Mouse (Mus musculus): ENCODE measurements around the gene Ep400. TPM values are rescaled to one million over a fixed set of nuclear protein-coding genes. Genes with fewer than 3 reads are reported as not detected.

The Ep400 gene
- polyA plus RNA-seq, 1 experiment from 2014 or later: 70.9 TPM

DNA sequence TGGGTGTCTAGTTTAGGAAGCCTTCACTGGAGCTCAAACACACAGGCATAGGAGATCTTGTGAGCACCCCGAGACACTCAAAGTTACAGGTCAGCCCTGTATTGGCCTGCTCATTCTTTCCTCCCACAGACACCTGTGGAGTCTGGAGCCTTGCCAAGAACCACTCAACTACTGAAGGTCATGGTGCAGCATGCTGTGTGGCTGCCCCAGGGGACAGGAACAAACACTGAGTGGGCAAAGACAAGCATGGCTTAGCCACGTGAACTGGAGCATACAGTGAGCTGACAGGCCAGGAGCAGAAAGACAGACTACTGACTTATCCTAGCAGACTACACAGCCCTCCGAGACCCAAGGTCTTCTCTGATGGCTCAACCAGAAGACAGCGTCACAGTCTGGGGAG is 27.2 kb upstream of the Ep400 start:
- Histone ChIP-seq H3K4me3 (replicated peaks) (no peak overlapping the region), H3K36me3 (replicated peaks) (peaks cover 90% of the 10 kb centered on the region), H3K27ac (no peak overlapping the region), H3K4me1 (no peaks in the 10 kb centered on the region), H3K9me3 (no peaks in the 10 kb centered on the region), H3K4me2 (no peak overlapping the region), H3K9ac (no peak overlapping the region), H3K27me3 (no peaks in the 10 kb centered on the region)
- 80% methylated on average over 4 of the region's 4 CpGs for WGBS
- no peak for ATAC-seq (ENCODE audit: low FRiP score)

DNA sequence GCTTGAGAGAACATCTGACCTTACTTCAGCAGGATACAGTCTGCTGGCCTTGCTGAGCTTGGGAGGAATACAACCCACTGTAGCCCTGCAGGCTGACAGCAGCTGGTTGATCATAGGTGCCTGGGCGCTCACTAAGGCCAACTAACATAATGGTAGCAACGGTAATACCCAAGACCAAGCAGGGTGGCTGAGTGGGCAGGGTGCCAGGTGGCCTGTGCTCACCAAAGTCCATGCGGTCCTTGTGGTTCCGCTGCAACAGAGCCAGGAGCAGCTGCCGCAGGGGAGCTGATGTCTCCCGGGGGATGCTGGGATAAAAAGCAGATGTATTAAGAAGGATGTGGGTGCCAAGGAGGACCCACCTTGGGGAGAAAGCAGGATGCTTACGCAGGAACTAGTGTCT is 23.8 kb upstream of the Ep400 start:
- no peak for ATAC-seq (ENCODE audit: low FRiP score)
- WGBS: 99% methylated on average over 7 of the region's 7 CpGs
- Histone ChIP-seq H3K27me3 (no peaks in the 10 kb centered on the region), H3K27ac (no peak overlapping the region), H3K4me1 (no peaks in the 10 kb centered on the region), H3K4me2 (no peak overlapping the region), H3K9me3 (no peaks in the 10 kb centered on the region), H3K36me3 (replicated peaks) (peaks cover 100% of the 10 kb centered on the region), H3K9ac (no peak overlapping the region), H3K4me3 (replicated peaks) (no peak overlapping the region)

DNA sequence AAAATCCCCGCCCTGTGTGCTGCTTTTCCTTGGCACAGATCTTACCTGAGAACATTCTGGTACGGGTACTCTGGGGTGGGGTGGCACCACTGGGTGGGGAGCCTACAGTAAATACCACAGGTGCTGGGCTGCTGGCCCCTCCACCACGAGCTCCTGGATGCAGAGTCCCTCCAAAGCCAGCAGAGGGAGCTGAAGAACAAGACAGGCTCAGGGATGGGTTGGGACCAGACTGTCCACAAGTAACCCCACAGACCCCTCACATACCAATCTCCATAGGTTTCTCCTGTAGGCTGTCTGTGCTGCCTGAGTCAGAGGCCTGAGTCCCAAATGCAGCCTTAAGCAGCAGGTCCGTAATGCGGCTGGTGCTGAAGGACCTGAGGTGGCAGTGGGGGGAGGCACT is 18.2 kb upstream of the Ep400 start:
- Histone ChIP-seq H3K4me3 (replicated peaks) (no peak overlapping the region), H3K36me3 (replicated peaks) (peaks cover 92% of the 10 kb centered on the region), H3K4me1 (no peaks in the 10 kb centered on the region), H3K9ac (no peak overlapping the region), H3K27ac (no peak overlapping the region), H3K27me3 (no peaks in the 10 kb centered on the region), H3K9me3 (no peaks in the 10 kb centered on the region), H3K4me2 (no peak overlapping the region)
- 61% methylated on average over 5 of the region's 5 CpGs for whole genome bisulfite sequencing
- ATAC-seq (ENCODE audit: low FRiP score): peak; percentile 63

DNA sequence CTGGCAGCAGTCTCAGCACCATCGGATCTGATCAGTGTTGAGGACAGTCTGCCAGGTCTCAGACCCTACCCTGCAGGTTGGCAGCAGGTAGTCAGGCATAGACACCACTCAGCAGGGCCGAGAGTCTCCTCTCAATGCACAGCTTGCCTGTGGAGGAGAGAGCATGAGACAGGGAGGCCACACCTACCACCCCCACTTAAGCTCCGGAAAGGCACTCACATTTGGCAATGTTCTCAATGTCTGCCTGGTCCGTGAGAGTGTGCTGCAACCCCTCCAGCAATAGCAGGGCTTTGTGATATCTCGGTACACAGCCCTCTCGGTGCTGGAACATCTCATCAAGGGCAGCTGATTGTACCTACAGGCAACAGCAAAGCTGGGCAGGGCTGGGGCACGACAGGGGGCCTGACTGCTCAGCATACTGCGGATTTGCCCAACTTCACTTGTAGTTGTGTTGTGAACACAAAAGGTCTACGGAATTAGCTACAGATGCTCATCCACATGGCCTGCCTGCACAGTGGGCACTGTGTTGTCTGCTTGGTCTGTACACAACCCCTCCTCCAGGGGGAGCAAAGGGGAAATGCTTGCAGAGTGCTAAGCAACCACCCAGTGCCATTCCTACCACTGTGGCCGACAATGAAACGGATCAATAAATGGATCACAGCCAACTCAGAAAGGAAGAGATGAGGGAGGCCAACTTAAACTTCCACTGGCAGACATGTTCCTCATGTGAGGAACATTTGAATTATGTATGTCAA is 15.7 kb upstream of the Ep400 start:
- H3K4me3 ChIP-seq (replicated peaks): no peak overlapping the region
- H3K9me3 ChIP-seq: no peaks in the 10 kb centered on the region
- WGBS: 82% methylated on average over 11 of the region's 11 CpGs
- H3K27me3 ChIP-seq: no peaks in the 10 kb centered on the region
- no peak overlapping the region for H3K4me2 ChIP-seq
- ATAC-seq (ENCODE audit: low FRiP score): no peak
- no peak overlapping the region for H3K9ac ChIP-seq
- H3K27ac ChIP-seq: no peak overlapping the region
- H3K36me3 ChIP-seq (replicated peaks): peaks cover 67% of the 10 kb centered on the region
- peaks cover under 1% of the 10 kb centered on the region; the same call in 1 of the 2 replicates for H3K4me1 ChIP-seq

DNA sequence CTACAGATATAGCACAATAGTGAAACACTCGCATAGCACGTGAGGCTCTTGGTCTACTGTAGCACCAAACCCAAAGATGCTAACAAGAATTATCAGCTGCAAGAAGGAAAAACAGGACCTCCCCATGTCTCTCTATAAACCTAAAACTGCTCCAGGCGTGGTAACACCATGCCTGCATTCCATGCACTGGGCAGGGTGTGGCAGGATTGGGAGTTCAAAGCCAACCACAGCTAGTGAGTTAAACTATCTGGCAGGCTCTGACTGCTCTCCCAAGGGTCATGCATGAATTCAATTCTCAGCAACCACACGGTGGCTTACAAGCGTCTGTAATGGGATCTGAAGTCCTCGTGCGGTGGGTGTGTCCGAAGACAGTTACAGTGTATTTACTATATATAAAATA is 12.6 kb upstream of the Ep400 start:
- Histone ChIP-seq H3K4me2 (no peak overlapping the region), H3K4me1 (peaks cover 23% of the 10 kb centered on the region), H3K36me3 (replicated peaks) (peaks cover 38% of the 10 kb centered on the region), H3K27me3 (no peaks in the 10 kb centered on the region), H3K9ac (no peak overlapping the region), H3K9me3 (no peaks in the 10 kb centered on the region), H3K27ac (no peak overlapping the region), H3K4me3 (replicated peaks) (no peak overlapping the region)
- WGBS: 79% methylated on average over 8 of the region's 8 CpGs
- ATAC-seq (ENCODE audit: low FRiP score): no peak

DNA sequence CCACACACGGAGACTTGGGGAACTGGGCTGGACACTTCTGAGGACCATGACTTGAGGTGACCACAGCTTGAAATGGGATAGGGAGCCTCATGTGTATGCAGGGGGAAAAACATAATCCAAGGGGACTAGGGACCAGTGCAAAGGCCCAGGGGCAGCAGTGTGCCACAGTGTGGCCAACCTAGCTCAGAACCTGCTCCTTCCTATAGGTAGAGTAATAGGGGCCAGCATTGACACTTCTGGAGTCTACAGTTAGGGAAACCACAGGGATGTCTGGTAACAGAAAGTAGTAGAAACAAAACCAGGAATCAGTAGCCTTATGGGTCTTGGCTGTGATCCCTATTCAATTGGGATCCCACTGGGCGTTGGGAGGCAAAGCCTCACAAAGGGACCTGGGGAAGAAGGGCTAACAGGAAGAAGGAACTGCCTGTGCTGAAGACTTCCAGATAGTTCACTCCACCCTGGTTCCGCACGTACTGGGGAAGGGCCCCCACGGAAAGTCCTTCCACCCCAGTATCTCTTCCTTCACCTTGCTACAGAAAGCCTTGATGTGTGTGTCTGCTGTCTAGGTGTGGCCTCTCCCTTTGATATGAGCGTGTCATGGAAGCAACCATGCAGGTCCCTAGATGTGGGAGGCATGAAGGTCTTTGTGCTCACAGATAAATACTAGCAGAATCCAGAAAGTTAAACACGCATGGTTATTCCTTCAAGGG is 11.2 kb upstream of the Ep400 start:
- Histone ChIP-seq H3K27me3 (no peaks in the 10 kb centered on the region), H3K9me3 (no peaks in the 10 kb centered on the region), H3K4me3 (replicated peaks) (no peak overlapping the region), H3K27ac (no peak overlapping the region), H3K36me3 (replicated peaks) (peaks cover 37% of the 10 kb centered on the region), H3K4me1 (peaks cover 23% of the 10 kb centered on the region), H3K9ac (no peak overlapping the region), H3K4me2 (no peak overlapping the region)
- WGBS: 88% methylated on average over 7 of the region's 7 CpGs
- no peak for ATAC-seq (ENCODE audit: low FRiP score)

DNA sequence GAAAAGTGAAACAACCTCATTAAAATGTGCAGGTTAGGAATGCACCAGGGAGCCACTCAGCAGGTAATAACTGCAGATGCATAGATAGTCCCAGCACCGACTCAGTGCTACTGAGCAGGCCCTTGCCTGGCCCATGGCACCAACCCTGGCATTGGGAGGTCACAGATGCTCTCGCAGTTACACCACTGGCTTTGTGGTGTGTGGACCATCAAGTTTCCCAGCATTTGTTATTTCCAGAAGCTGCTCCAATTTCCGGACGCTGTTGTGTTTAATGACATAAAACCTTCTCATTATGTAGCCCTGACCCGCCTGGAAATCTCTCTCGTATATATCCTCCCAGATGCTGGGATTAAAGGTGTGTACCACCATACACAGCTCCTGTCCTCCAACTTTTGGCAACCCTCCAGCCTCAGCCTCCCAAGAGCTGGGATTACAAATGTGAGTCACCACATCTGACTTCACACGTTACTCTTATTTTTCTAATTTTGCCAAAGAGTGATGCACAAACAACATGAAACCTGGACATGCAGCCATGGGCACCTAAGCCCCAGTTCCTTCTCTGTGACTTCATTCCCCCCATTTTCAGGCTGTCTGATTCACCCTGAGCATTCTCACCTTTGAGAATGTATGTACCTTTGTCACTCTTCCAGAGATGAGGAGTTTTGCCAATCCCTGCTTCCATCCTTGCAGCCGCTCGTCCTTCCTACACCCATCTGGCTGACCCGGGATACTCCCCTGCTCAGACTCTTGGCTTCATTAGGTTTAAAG is 10.4 kb upstream of the Ep400 start:
- peak; percentile 75 for ATAC-seq (ENCODE audit: low FRiP score)
- peaks cover 23% of the 10 kb centered on the region for H3K4me1 ChIP-seq
- H3K4me3 ChIP-seq (replicated peaks): peak overlapping the region; percentile 81
- H3K9me3 ChIP-seq: no peaks in the 10 kb centered on the region
- 62% methylated on average over 10 of the region's 10 CpGs for WGBS
- no peaks in the 10 kb centered on the region for H3K27me3 ChIP-seq
- no peak overlapping the region for H3K27ac ChIP-seq
- H3K36me3 ChIP-seq (replicated peaks): peaks cover 36% of the 10 kb centered on the region
- peak overlapping the region; percentile 98 for H3K4me2 ChIP-seq
- H3K9ac ChIP-seq: peak overlapping the region; percentile 80

DNA sequence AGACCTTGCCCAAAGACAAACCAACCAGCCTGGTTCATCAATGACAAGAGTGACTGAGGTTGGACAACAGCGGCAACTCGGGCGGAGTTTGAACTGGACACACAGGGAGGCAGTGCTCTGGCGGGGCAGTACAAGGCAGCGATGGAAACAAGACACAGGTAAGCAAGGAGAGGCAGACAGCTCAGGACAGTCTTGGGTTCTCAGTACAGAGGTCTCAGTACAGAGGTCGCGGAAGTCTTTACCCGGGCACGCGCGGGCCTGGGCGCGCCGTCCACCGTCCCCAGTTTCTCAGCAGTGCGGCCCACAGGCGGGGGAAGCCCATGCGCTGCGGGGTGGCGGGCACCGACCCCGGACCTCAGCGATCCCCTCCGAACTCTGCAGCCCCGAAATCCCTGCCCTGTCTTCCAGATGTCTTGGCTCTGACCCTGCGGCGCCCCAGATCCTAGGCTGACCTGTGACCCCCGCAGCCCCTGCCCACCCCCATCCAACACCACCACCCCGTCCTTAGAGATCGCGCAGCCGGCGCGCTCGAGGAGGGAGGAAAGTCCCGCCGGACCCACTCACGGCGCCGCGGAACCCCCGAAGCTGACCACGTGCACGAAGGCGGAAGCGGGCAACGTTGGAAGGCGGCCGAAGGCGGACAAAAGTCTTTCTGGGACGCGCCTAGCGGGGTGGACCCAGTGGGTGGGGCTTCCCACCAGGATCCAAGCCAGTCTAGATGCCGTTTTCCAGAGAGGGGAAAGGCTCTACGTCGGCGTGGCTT is 9.7 kb upstream of the Ep400 start, which contains the start of gene Pus1:
Pus1 (minus strand) TSS at position 662 of the 763 bp plus-strand sequence.
- peak; percentile 87 for ATAC-seq (ENCODE audit: low FRiP score)
- under 1% methylated on average over 56 of the region's 57 CpGs for WGBS
- peak within 1 kb of the TSS; percentile 98 for H3K4me2 ChIP-seq
- H3K9me3 ChIP-seq: no peaks in the 10 kb centered on the region
- peak within 1 kb of the TSS; percentile 80 for H3K9ac ChIP-seq
- H3K4me3 ChIP-seq (replicated peaks): peak within 1 kb of the TSS; percentile 81
- H3K27ac ChIP-seq: no peak within 1 kb of the TSS
- peaks cover 37% of the 10 kb centered on the region for H3K36me3 ChIP-seq (replicated peaks)
- no peaks in the 10 kb centered on the region for H3K27me3 ChIP-seq
- peaks cover 23% of the 10 kb centered on the region for H3K4me1 ChIP-seq

DNA sequence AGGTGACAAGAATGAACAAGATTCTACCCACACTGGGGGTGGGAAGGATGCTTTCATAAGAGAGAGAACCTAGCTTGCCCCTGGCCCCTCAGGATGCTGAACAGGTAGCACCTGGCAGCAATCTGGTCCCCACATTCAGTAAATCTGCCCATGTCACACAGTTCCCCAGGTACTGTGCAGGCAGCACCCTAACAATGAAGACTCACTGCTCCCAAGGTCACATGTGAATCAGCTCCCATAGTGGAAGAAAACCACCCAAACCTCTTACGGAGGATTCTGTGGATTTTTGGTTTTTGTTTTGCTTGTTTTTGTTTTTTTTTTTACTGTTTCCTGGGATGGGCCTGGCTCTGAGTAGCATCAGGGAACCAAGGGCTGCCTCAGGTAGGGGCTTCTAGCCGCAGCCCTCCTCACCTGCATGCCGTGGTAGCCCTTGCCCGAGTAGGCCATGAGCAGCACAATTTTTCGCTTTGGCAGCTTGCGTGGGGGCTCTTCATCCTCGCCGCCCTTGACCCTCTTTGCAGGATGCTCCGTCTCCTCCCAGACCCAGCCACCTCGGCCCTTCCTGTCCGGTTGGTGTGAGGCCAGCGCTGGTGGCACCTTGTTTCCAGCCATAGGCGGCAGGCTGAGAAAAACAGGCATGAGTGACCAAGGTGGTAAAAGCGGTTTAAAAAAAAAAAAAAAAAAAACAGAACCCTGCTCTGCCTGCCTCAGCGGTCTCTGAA is 8.9 kb upstream of the Ep400 start:
- no peaks in the 10 kb centered on the region for H3K27me3 ChIP-seq
- H3K9me3 ChIP-seq: no peaks in the 10 kb centered on the region
- H3K36me3 ChIP-seq (replicated peaks): peaks cover 39% of the 10 kb centered on the region
- peak overlapping the region; percentile 80 for H3K9ac ChIP-seq
- ATAC-seq (ENCODE audit: low FRiP score): no peak
- H3K4me3 ChIP-seq (replicated peaks): peak overlapping the region; percentile 81
- WGBS: 27% methylated on average over 15 of the region's 15 CpGs
- H3K4me2 ChIP-seq: peak overlapping the region; percentile 98
- H3K4me1 ChIP-seq: peaks cover 23% of the 10 kb centered on the region
- H3K27ac ChIP-seq: no peak overlapping the region

DNA sequence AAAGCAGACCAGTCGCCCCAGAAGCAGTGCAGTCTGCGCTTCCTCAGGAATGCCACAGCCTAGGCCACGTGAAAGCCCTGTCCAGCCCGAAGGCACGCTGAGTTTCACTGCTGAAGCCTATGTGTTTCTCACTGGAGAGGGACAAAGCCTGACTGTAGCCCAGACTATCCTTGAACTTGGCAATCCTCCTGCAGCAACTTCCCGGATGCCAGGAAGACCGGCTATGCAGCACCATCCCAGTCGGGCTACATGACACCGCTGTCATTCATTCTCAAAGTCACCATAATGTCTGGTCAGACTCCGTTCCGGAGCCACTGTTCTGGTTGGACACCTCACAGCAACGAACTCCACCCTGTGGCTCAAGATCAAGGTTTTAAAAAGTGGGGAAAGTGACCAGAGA is 7.7 kb upstream of the Ep400 start:
- Histone ChIP-seq H3K4me2 (no peak overlapping the region), H3K36me3 (replicated peaks) (peaks cover 47% of the 10 kb centered on the region)

DNA sequence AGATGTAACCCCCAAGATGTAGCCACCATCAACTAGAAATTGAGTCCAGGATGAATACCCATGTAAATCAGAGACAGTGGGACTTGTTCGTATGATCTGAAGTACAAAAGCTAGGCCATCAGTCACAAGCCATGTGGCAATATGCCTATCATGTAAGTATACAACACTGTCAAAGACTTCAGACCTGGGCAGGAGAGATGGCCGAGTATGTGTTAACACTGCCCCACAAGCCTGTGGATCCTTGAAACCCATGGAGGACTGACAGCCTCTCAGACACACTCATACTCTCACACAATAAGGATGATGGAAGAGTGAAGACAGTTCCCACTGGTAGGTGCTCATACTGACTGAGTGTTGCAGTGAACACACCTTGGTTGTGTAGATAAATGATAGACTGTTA is 5.6 kb upstream of the Ep400 start:
- Histone ChIP-seq H3K9ac (no peak overlapping the region), H3K36me3 (replicated peaks) (peaks cover 48% of the 10 kb centered on the region), H3K9me3 (no peaks in the 10 kb centered on the region), H3K27me3 (no peaks in the 10 kb centered on the region), H3K4me3 (replicated peaks) (no peak overlapping the region), H3K27ac (no peak overlapping the region), H3K4me2 (no peak overlapping the region), H3K4me1 (peaks cover 20% of the 10 kb centered on the region)
- no peak for ATAC-seq (ENCODE audit: low FRiP score)
- WGBS: 93% methylated on average over 2 of the region's 2 CpGs

More for the DNA sequence above, 7.7 kb upstream of the Ep400 start:
- Histone ChIP-seq H3K4me3 (replicated peaks) (no peak overlapping the region), H3K9ac (no peak overlapping the region), H3K27me3 (no peaks in the 10 kb centered on the region), H3K27ac (no peak overlapping the region), H3K9me3 (no peaks in the 10 kb centered on the region), H3K4me1 (peaks cover 23% of the 10 kb centered on the region)
- WGBS: 90% methylated on average over 12 of the region's 12 CpGs
- no peak for ATAC-seq (ENCODE audit: low FRiP score)
